Mouse (Mus musculus) small intestine, adult 2 months (tissue): ENCODE measurements around the gene Apc2. TPM values are rescaled to one million over a fixed set of nuclear protein-coding genes. Genes with fewer than 3 reads are reported as not detected.

Experiments
- H3K27ac ChIP-seq: fragments of 200-500 bp; 2 replicates; pipeline ENCODE4 v1.5.1; 2012; ENCODE audit warnings: low read depth, low read length, control low read depth, inconsistent platforms; ENCODE audit not compliant: insufficient read depth
- H3K27me3 ChIP-seq: fragments of 200-500 bp; 2 replicates; pipeline ENCODE4 v1.6.1; 2012; ENCODE audit warnings: mild to moderate bottlenecking, moderate library complexity, low read length, inconsistent platforms; ENCODE audit not compliant: control insufficient read depth, insufficient read depth
- H3K36me3 ChIP-seq: fragments of 200-500 bp; 2 replicates; pipeline ENCODE4 v1.6.1; 2012; ENCODE audit warnings: mild to moderate bottlenecking, low read length, control low read depth, inconsistent platforms; ENCODE audit not compliant: control insufficient read depth, insufficient read depth
- H3K4me1 ChIP-seq: fragments of 200-500 bp; 2 replicates; pipeline ENCODE4 v1.6.1; 2012; ENCODE audit warnings: low read length, inconsistent platforms, mixed read lengths; ENCODE audit not compliant: control insufficient read depth, insufficient read depth, insufficient read length
- H3K4me3 ChIP-seq: fragments of 200-500 bp; 2 replicates; pipeline ENCODE4 v1.5.1; 2012; ENCODE audit warnings: low read depth, mild to moderate bottlenecking, control low read depth, inconsistent platforms, low read length, moderate library complexity
- CTCF ChIP-seq: fragments of 200-500 bp; IDR thresholded peaks from 2 replicates; pipeline ENCODE4 v1.5.1; 2012; ENCODE audit warnings: low read depth, mild to moderate bottlenecking, control low read depth, inconsistent platforms, low read length, moderate library complexity, mixed read lengths; ENCODE audit not compliant: insufficient replicate concordance, insufficient read length; ENCODE audit errors: extremely low read depth
- POLR2A ChIP-seq: fragments of 200-500 bp; IDR thresholded peaks from 2 replicates; pipeline ENCODE4 v1.6.1; 2012; ENCODE audit warnings: low read depth, mild to moderate bottlenecking, control low read depth, inconsistent platforms, low read length, moderate library complexity
- WGBS: fragments of 180-500 bp; shearing (Covaris S2); methylation state at CpG from one replicate; pipeline ENCODE4 v1.1.7; 2018; 5-methylcytosine and 5-hydroxymethylcytosine counted together
- polyA plus RNA-seq: library from polyadenylated mRNA; depleted of rRNA; stranded (reverse); fragments of >200 nt; gene quantifications from 2 replicates; pipeline ENCODE4 v1.2.3, GENCODE M21; 2012

The Apc2 gene
- polyA plus RNA-seq, 1 experiment = 0.65 TPM

DNA sequence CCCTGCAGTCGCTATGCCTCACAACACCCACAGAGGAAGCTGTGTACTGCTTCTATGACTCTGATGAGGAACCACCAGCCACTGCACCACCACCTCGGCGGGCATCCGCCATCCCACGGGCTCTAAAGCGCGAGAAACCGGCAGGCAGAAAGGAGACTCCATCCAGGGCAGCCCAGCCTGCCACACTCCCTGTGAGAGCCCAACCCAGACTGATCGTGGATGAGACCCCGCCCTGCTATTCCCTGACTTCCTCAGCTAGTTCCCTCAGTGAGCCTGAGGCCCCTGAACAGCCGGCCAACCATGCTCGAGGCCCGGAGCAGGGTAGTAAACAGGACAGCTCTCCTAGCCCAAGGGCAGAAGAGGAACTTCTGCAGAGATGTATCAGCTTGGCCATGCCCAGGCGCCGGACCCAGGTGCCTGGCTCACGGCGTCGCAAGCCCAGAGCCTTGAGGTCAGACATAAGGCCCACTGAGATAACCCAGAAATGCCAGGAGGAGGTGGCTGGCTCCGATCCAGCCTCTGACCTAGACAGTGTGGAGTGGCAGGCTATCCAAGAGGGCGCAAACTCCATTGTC is 17.9 kb downstream of the Apc2 start:
- WGBS = 23% methylated on average over 20 of the region's 20 CpGs
- H3K27me3 ChIP-seq = peaks cover 40% of the 10 kb centered on the region

DNA sequence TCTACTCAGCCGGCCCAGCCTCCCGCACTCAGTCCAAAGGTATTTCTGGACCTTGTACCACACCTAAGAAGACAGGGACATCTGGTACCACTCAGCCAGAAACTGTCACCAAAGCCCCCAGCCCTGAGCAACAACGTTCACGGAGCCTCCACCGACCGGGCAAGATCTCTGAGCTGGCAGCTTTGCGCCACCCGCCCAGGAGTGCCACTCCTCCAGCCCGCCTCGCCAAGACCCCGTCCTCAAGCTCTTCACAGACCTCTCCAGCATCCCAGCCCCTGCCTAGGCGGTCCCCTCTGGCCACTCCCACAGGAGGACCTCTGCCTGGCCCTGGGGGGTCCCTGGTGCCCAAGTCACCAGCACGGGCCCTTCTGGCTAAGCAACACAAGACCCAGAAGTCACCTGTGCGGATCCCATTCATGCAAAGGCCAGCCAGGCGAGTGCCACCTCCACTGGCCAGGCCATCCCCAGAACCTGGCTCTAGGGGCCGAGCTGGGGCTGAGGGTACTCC is 18.8 kb downstream of the Apc2 start:
- peaks cover 40% of the 10 kb centered on the region for H3K27me3 ChIP-seq
- no peak overlapping the region for H3K4me3 ChIP-seq
- no peak overlapping the region for H3K27ac ChIP-seq
- peaks cover 11% of the 10 kb centered on the region; the same call in 1 of the 2 replicates for H3K36me3 ChIP-seq
- no peak for TF ChIP-seq POLR2A
- TF ChIP-seq CTCF = no peak
- 50% methylated on average over 16 of the region's 16 CpGs for WGBS
- H3K4me1 ChIP-seq = peaks cover 10% of the 10 kb centered on the region

More for the DNA sequence above, 17.9 kb downstream of the Apc2 start:
- H3K27ac ChIP-seq = no peak overlapping the region
- H3K36me3 ChIP-seq = peaks cover 7% of the 10 kb centered on the region; the same call in 1 of the 2 replicates
- H3K4me1 ChIP-seq = peaks cover 3% of the 10 kb centered on the region
- H3K4me3 ChIP-seq = no peak overlapping the region
- TF ChIP-seq POLR2A (no peak), CTCF (no peak)

DNA sequence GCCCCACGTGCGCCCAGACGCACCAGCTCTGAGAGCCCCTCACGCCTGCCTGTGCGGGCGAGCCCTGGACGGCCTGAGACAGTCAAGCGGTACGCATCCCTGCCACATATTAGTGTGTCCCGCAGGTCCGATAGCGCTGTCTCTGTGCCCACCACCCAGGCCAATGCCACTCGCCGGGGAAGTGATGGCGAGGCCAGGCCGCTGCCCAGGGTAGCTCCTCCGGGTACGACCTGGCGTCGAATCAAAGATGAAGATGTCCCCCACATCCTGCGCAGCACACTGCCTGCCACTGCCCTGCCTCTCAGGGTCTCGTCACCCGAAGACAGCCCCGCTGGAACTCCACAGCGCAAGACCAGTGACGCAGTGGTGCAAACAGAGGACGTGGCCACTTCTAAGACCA is 19.5 kb downstream of the Apc2 start:
- H3K27me3 ChIP-seq = peaks cover 40% of the 10 kb centered on the region
- WGBS = 50% methylated on average over 27 of the region's 27 CpGs

DNA sequence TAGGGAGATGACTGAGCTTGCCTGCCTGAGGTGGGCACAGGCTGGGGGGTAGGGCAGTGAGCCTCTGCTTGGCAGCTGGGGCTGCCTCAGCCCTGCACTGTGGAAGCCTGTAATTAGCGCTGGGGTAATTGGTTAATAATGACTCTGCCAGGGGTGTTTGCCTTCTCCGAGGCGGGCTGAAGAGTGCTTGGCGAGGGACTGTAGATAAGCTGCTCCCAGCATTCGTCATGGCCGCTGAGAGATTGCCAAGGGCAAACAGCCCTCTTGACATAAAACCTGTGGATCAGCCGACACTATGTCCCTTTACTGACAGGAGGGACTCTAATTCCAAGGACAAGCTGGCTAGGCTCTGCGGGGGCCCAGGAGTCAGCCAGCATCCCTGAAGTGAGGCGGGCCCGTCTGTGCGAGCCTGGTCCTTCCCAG is 20.6 kb downstream of the Apc2 start:
- Histone ChIP-seq H3K4me3 (no peak overlapping the region), H3K4me1 (peaks cover 11% of the 10 kb centered on the region), H3K36me3 (peaks cover 11% of the 10 kb centered on the region; the same call in 1 of the 2 replicates), H3K27ac (no peak overlapping the region), H3K27me3 (peaks cover 36% of the 10 kb centered on the region)
- TF ChIP-seq POLR2A = no peak
- TF ChIP-seq CTCF = no peak
- 15% methylated on average over 11 of the region's 11 CpGs for WGBS

More for the DNA sequence above, 19.5 kb downstream of the Apc2 start:
- H3K4me3 ChIP-seq = no peak overlapping the region
- H3K36me3 ChIP-seq = peaks cover 11% of the 10 kb centered on the region; the same call in 1 of the 2 replicates
- no peak overlapping the region for H3K27ac ChIP-seq
- H3K4me1 ChIP-seq = peaks cover 11% of the 10 kb centered on the region
- no peak for TF ChIP-seq POLR2A
- no peak for TF ChIP-seq CTCF

DNA sequence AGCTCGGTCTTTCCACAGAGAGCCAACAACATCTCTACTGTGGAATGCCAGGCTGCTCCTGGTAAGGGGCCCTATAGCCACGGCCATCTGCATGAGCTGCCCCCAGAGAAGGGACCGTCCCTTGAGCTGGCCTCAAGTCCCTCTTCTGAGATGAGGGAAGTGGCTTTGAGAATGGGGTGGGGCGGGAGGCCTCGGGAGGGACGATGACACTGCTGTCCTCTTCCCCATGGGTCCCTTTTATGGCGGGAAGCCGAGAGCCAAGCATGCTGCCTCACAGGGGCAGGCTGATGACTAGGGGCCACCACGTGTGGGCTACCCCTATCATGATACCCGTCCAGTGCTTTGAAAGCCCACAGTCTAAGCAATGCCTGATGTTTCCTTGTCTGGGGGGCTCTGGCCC is 21.2 kb downstream of the Apc2 start:
- Histone ChIP-seq H3K27me3 (peaks cover 33% of the 10 kb centered on the region), H3K36me3 (peaks cover 11% of the 10 kb centered on the region; the same call in 1 of the 2 replicates), H3K4me3 (no peak overlapping the region), H3K4me1 (peaks cover 11% of the 10 kb centered on the region), H3K27ac (no peak overlapping the region)
- no peak for TF ChIP-seq POLR2A
- TF ChIP-seq CTCF = no peak
- WGBS = 45% methylated on average over 10 of the region's 10 CpGs

DNA sequence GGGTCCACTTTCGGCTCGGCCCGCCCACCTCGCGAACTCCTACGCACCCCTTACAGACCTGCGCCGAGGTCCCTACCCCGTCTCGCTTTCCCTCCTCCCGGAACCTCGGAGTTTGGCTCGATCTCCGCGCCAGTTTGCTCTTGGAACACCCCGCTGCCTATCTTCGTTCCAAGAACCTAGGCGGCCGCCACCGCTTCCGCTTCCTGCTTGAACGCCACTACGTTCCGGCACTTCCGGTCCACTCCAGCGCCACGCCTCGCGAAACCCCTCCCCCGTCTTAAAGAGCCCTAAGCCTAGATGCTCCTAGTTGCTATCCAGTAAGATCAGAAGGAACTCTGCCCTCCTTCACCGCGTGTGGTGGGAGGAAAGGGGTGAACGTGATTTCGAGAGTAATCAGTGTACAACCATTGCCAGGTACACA is 24.6 kb downstream of the Apc2 start, which contains the start of gene 2310011J03Rik:
2310011J03Rik (minus strand) TSS at position 198 of the 421 bp plus-strand sequence.
- Histone ChIP-seq H3K27ac (peak within 1 kb of the TSS; percentile 39), H3K27me3 (peaks cover 9% of the 10 kb centered on the region; the same call in 1 of the 2 replicates), H3K36me3 (peaks cover 11% of the 10 kb centered on the region; the same call in 1 of the 2 replicates), H3K4me1 (peaks cover 30% of the 10 kb centered on the region), H3K4me3 (peak within 1 kb of the TSS; percentile 75)
- TF ChIP-seq POLR2A = peak; percentile 75; the same call in 1 of the 2 replicates
- TF ChIP-seq CTCF = no peak
- WGBS = under 1% methylated on average over 34 of the region's 34 CpGs

DNA sequence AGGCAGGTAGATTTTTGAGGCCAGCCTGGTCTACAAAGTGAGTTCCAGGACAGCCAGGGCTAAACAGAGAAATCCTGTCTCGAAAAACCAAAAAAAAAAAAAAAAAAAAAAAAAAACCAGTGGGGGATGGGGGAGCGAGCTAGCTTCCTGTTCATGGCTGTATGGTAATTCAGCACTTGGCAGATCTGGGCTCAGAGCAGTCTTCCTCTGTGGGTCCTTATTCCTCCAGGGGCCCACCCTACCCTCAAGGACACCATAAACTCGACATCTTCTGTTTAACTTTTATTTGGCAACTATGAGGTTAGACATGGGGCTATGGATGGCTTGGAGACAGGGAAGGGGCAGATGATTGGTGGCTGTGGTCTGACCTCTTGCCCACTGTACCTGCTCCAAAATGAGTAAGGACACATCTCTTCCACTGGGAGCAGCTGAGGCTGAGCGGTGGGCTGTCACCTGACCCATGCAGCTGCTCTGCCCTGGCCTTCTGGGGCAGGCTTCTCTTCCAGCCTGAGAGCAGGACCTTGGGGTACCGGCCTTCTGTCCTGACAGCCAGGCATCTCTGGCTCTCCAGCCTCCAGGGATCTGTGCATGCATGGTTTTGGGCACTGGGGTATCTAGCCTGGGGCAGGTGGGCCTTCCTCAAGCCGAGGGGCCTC is 25.4 kb downstream of the Apc2 start:
- H3K27me3 ChIP-seq = peaks cover under 1% of the 10 kb centered on the region; the same call in 1 of the 2 replicates
- peaks cover 11% of the 10 kb centered on the region; the same call in 1 of the 2 replicates for H3K36me3 ChIP-seq
- TF ChIP-seq CTCF = no peak
- TF ChIP-seq POLR2A = no peak
- no peak overlapping the region for H3K4me3 ChIP-seq
- H3K27ac ChIP-seq = no peak overlapping the region
- WGBS = 66% methylated on average over 6 of the region's 6 CpGs
- H3K4me1 ChIP-seq = peaks cover 30% of the 10 kb centered on the region
